Mouse (Mus musculus) spleen, adult 18-20 months (tissue): ENCODE data around the gene Leng9.

ENCODE experiments used
- DNase-seq, 2 experiments: peaks; one replicate each; pipeline ENCODE4 v3.0.0; 2022; ENCODE audit warnings: mixed read lengths in 2 of 2

Leng9 gene

GRCm38 (mm10) chr7:4122783-4123182 is 27.4 kb downstream of the Leng9 start:
- no peak for DNase-seq

GRCm38 (mm10) chr7:4122076-4122768 is 28.0 kb downstream of the Leng9 start:
- DNase-seq = no peak

- no peak for DNase-seq
Measured at GRCm38 (mm10) chr7:4119976-4120921, 29.9 kb downstream of the Leng9 start.

GRCm38 (mm10) chr7:4119344-4119902 is 30.8 kb downstream of the Leng9 start, which contains the start of gene Ttyh1:
Gene Ttyh1, plus strand, starts transcription at chr7:4119408.
- no peak for DNase-seq

GRCm38 (mm10) chr7:4117050-4117814 is 32.9 kb downstream of the Leng9 start:
- no peak for DNase-seq

- DNase-seq = no peak
Measured at GRCm38 (mm10) chr7:4111766-4112165, 38.4 kb downstream of the Leng9 start.

- no peak for DNase-seq
Measured at GRCm38 (mm10) chr7:4103411-4103810, 46.8 kb downstream of the Leng9 start.

- DNase-seq = no peak
Measured at GRCm38 (mm10) chr7:4101144-4101543, 49.0 kb downstream of the Leng9 start.

- DNase-seq = no peak
Measured at GRCm38 (mm10) chr7:4098832-4099231, 51.3 kb downstream of the Leng9 start.

GRCm38 (mm10) chr7:4098301-4098700 is 51.9 kb downstream of the Leng9 start:
- no peak for DNase-seq
